Mouse (Mus musculus) mesoderm, embryonic 11.5 days (tissue): ENCODE results near the gene Nudt2.

Experiments
- DNase-seq: peaks from one replicate; pipeline ENCODE4 v3.0.0-alpha.2; 2012; ENCODE audit warnings: low read depth, low spot score

Gene Nudt2

GRCm38 (mm10) chr4:41520641-41521040, 55.7 kb downstream of the Nudt2 start:
- DNase-seq, result no peak

GRCm38 (mm10) chr4:41522136-41522535, 57.2 kb downstream of the Nudt2 start:
- DNase-seq, result no peak

DNA sequence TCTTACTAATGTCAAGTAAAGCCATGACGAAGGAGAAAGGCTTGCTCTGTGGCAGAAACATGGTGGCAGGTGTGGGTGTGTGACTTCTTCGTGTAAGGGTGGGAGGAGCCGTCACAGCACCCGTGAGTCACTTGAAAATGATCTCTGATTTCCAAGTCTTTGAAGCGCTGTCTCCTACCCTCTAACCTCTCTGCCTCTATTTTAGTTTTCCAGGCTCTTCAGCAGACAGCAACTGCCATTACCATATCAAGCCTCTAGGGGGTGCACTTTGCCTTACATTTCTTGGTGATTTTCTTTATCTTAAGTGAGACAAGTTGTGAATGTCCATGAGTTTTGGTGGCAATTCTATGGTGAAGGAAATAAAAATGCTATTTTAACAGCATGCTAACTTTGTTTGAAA, 57.8 kb downstream of the Nudt2 start:
- DNase-seq, result peak; percentile 44

DNA sequence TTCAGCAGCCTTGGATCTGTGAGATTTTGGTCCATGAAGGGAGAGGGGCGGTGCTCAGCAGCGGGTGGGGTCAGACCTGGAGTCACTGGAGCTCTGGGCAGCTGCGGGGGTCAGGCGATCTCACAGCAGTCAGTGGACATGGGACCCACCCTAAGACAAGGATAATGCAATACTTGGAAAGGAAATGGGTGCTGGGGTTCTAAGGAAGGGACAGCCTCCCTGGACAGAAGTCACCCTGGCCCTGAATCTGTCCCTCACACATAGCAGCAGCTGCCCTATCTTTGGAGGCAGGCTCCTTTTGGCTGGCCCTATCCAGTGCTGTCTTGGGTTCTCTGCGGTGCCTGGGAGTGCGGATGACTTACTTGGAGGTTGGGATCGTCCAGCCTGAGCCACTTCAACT, 58.9 kb downstream of the Nudt2 start:
- DNase-seq, result no peak

- DNase-seq, result no peak
These were observed 59.9 kb downstream of the Nudt2 start for GRCm38 (mm10) chr4:41524829-41525228.

DNA sequence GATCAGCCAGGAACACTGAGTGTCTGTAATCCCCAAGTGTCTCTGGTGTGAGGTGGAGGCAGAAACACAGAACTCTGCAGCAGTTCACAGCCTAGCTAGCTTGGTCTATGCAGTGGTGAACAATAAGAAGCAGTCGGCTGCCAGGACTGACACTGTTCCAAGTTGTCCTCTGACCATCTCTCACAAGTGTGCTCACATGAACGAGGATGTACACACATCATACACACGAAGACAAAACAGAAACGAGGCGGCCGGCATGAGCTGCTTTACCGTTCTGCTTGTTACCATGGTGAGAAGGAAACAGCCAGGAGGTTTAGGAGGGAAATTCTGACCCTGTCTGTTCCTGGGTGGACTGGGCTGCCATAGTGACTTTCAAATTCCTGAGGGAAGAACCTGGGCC, 61.6 kb downstream of the Nudt2 start:
- DNase-seq, result peak; percentile 15

- peak; percentile 34 for DNase-seq
These were observed 62.1 kb downstream of the Nudt2 start for GRCm38 (mm10) chr4:41527076-41527475.

DNA sequence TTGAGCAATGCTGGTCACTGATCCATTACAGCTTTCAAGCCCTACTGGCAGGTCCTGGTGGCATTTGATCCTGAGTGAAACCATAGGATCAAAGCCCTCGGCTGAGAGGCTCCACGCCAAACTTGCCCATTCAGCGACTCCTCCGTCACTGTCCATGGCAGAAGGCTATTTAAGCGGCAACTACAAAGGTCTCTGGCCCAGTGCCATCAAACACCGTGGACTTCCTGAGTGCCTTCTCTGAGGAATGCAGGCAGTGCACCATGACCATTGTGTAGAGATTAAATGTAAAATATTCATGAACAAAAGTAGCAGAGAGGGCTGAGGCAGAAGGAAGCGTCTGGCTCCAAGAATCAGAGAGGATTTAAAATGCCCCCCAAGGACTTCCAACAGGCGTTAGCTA, 63.0 kb downstream of the Nudt2 start:
- DNase-seq, result peak; percentile 32
